ENCODE assay signal across 18 mouse cellular contexts in the genomic region with DNA sequence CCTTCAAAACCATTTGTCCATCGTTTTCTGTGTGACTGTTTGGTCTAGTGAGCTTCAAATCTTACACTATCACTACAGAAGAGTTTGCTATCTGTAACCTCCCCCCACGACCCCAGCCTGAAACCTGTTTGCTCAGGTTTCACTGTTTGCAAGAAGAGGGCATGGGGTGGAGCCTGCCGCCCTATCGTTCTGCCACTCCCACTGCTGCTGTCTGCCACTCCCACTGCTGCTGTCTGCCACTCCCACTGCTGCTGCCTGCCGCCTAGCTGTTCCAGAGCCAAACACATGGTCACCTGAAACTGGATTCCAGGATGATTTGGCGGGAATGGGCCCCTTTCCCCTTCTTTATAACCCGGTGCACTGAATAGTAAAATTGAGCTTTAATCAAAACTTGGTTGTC.
DNase-seq lines count a peak whose midpoint lies in the region; ATAC-seq and TF ChIP-seq lines count a peak whose summit lies in the region.
"Had no signal": no experiment of that assay in that cellular context is flagged by ENCODE, and none has a peak within 500 bp of the region (broad histone marks: within the 10 kb centered on the region; RNA-seq: fewer than 3 reads in every experiment).

No protein-coding gene starts in this region.

- no peaks in the 10 kb centered on the region for H3K4me1 ChIP-seq in embryonic facial prominence, embryonic 11.5 days (ENCODE audit: control insufficient read depth, insufficient read depth, low read length)
- H3K4me1 ChIP-seq in stomach, embryonic 14.5 days (ENCODE audit: control insufficient read depth, insufficient read depth, low read length), result no peaks in the 10 kb centered on the region
- H3K4me1 ChIP-seq: limb, embryonic 15.5 days had no signal

- intact Hi-C loops in left cerebral cortex, adult 2 months (cut with DNase I), result no loop called here

- H3K4me2 ChIP-seq in embryonic facial prominence, embryonic 11.5 days (ENCODE audit: low read depth, low read length), result no peak overlapping the region
- no peak overlapping the region for H3K4me2 ChIP-seq in stomach, embryonic 14.5 days (replicated peaks; ENCODE audit: low read depth, low read length)
- H3K4me2 ChIP-seq: limb, embryonic 15.5 days had no signal

- H3K27ac ChIP-seq in embryonic facial prominence, embryonic 11.5 days (replicated peaks; ENCODE audit: low read depth, low read length), result no peak overlapping the region
- no peak overlapping the region for H3K27ac ChIP-seq in stomach, embryonic 14.5 days (ENCODE audit: low read length)
- H3K27ac ChIP-seq in left cerebral cortex, adult 2 months, result no peak overlapping the region
- H3K27ac ChIP-seq: heart, adult 2 months; limb, embryonic 15.5 days had no signal

- peak; percentile 0 for DNase-seq in lung, postnatal 14 days
- DNase-seq in lung, postnatal 25 days (ENCODE audit: low spot score), result no peak
- DNase-seq in embryonic facial prominence, embryonic 11.5 days (ENCODE audit: low spot score), result peak; percentile 7
- DNase-seq in kidney, postnatal 14 days, result peak; percentile 2
- no peak for DNase-seq in left cerebral cortex, adult 2 months (ENCODE audit: extremely low spot score in 1 of 2, low spot score in 2 of 2)
- DNase-seq: adrenal gland, postnatal 10 days; cerebellum, postnatal 25 days; heart, adult 2 months; heart, postnatal 4 days; layer of hippocampus, postnatal 36 days had no signal

- H3K9me3 ChIP-seq in embryonic facial prominence, embryonic 11.5 days (replicated peaks; ENCODE audit: control insufficient read depth, low read length), result no peaks in the 10 kb centered on the region
- H3K9me3 ChIP-seq in stomach, embryonic 14.5 days (ENCODE audit: control insufficient read depth, low read depth, low read length), result no peaks in the 10 kb centered on the region
- H3K9me3 ChIP-seq: limb, embryonic 15.5 days had no signal

- H3K27me3 ChIP-seq in embryonic facial prominence, embryonic 11.5 days (ENCODE audit: control insufficient read depth, insufficient read depth, low read length), result no peaks in the 10 kb centered on the region
- H3K27me3 ChIP-seq in stomach, embryonic 14.5 days (ENCODE audit: control insufficient read depth, insufficient read depth, low read length), result no peaks in the 10 kb centered on the region
- H3K27me3 ChIP-seq: limb, embryonic 15.5 days; Patski had no signal

- no peak for ATAC-seq in embryonic facial prominence, embryonic 11.5 days (replicated peaks; ENCODE audit: insufficient number of reproducible peaks, low FRiP score, low TSS enrichment, low read depth)
- peak; percentile 74; the same call in 1 of the 2 replicates for ATAC-seq in stomach, embryonic 14.5 days (ENCODE audit: insufficient number of reproducible peaks, insufficient read depth, low FRiP score, low read depth)
- no peak for ATAC-seq in megakaryocyte, adult 5-6 weeks (ENCODE audit: poor library complexity, severe bottlenecking)
- no peak for ATAC-seq in megakaryocyte progenitor cell, adult 5-6 weeks (replicated peaks; ENCODE audit: poor library complexity)
- ATAC-seq: inflammation-experienced regulatory T-cells, adult 6 months; Patski had no signal

- 11% methylated on average over 7 of the region's 7 CpGs for WGBS in embryonic facial prominence, embryonic 11.5 days
- WGBS in stomach, embryonic 14.5 days, result 5% methylated on average over 7 of the region's 7 CpGs

- H3K9ac ChIP-seq in embryonic facial prominence, embryonic 11.5 days (replicated peaks; ENCODE audit: low read length), result no peak overlapping the region
- no peak overlapping the region for H3K9ac ChIP-seq in stomach, embryonic 14.5 days (replicated peaks; ENCODE audit: low read depth, low read length)
- H3K9ac ChIP-seq: limb, embryonic 15.5 days had no signal

- TF ChIP-seq CTCF in left cerebral cortex, adult 2 months (IDR thresholded peaks at IDR 0.05), result no peak

- no peak overlapping the region for H3K4me3 ChIP-seq in embryonic facial prominence, embryonic 11.5 days (ENCODE audit: low read depth, low read length)
- no peak overlapping the region for H3K4me3 ChIP-seq in stomach, embryonic 14.5 days (ENCODE audit: low read depth, low read length)
- H3K4me3 ChIP-seq in left cerebral cortex, adult 2 months, result no peak overlapping the region
- H3K4me3 ChIP-seq: erythroblast, embryonic 14.5 days; heart, adult 2 months; limb, embryonic 15.5 days; myocyte had no signal

- H3K36me3 ChIP-seq in embryonic facial prominence, embryonic 11.5 days (replicated peaks; ENCODE audit: control insufficient read depth, insufficient read depth, low read depth, low read length), result no peaks in the 10 kb centered on the region
- no peaks in the 10 kb centered on the region for H3K36me3 ChIP-seq in stomach, embryonic 14.5 days (ENCODE audit: control insufficient read depth, insufficient read depth, low read length)
- H3K36me3 ChIP-seq: limb, embryonic 15.5 days had no signal

Comparison
In these comparisons a context has a peak if more than half of its experiments do, and no peak if none do; other contexts are left out.
1. DNase-seq: peak in lung, postnatal 14 days (single experiment), embryonic facial prominence, embryonic 11.5 days (single experiment) and kidney, postnatal 14 days (single experiment); none in lung, postnatal 25 days (single experiment) and left cerebral cortex, adult 2 months (0 of 2).